Mouse (Mus musculus): ENCODE data around the gene Daw1. TPM values are rescaled to one million over a fixed set of nuclear protein-coding genes. Genes with fewer than 3 reads are reported as not detected.

Gene Daw1
- polyA plus RNA-seq (2012; rRNA removed), result 0.08 TPM in 1 of 2 replicates, not detected in the other

GRCm38 (mm10) chr1:83159603-83160002 is at the start of gene Daw1:
Gene Daw1, plus strand, starts transcription at chr1:83159752.

DNA sequence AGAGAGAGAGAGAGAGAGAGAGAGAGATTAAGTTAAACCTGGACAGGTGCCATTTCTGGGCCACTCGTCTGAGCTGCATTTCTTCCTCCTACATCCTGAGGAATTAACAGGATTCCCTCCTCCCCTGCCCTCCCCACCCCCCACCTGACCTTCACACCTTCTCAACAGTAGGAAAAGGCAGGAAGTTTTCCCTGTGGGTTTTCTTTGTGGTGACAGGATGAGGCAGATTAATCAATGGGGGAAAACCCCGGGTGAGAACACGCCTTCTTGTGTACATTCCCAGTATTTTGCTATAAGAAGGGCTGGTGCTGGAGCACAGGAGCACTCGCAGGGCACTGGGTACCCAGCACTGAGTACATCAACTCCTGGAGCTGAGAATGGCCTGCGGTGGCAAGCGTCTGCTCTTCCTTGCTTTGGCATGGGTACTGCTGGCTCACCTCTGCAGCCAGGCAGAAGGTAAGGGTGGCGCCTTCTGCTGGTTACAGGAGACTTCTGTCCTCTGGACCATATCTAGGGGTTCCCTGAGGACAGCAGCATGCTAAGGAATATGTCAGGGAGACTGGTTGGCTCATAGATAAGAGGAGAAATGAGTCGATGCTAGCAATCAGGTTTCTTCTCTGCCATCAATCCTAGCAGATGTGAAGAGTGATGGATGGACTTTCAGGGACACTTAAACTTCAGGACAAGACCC is 43.0 kb upstream of the Daw1 start, which contains the start of gene Ccl20:
TSS of gene Ccl20 (plus strand) at position 320 of the 691 bp plus-strand sequence.

Other genes starting within 250 kb of the Daw1 start
- 0.90 and 0.91 TPM in 2 replicates for gene A030005L19Rik, start 246.4 kb upstream of the Daw1 start, polyA plus RNA-seq (2012; rRNA removed)
- not detected in 2 replicates for gene A030014E15Rik, start 234.8 kb upstream of the Daw1 start, polyA plus RNA-seq (2012; rRNA removed)
- gene Gm6217, start 228.4 kb upstream of the Daw1 start, polyA plus RNA-seq (2012; rRNA removed), result not detected in 2 replicates
- gene A030003K21Rik, start 216.4 kb upstream of the Daw1 start, polyA plus RNA-seq (2012; rRNA removed), result not detected in 2 replicates
- gene Gm7544, start 203.7 kb upstream of the Daw1 start, polyA plus RNA-seq (2012; rRNA removed), result not detected in 2 replicates
- not detected in 2 replicates for gene Gm47955, start 199.5 kb upstream of the Daw1 start, polyA plus RNA-seq (2012; rRNA removed)
- gene Gm47959, start 159.2 kb upstream of the Daw1 start, polyA plus RNA-seq (2012; rRNA removed), result not detected in 2 replicates
- 0.10 and 0.25 TPM in 2 replicates for gene Slc19a3, start 121.3 kb upstream of the Daw1 start, polyA plus RNA-seq (2012; rRNA removed)
- gene Krtap28-10, start 117.3 kb upstream of the Daw1 start, polyA plus RNA-seq (2012; rRNA removed), result not detected in 2 replicates
- not detected in 2 replicates for gene Gm47969, start 114.8 kb upstream of the Daw1 start, polyA plus RNA-seq (2012; rRNA removed)
- not detected in 2 replicates for gene A030005K14Rik, start 100.4 kb upstream of the Daw1 start, polyA plus RNA-seq (2012; rRNA removed)
- gene Krtap28-13, start 98.8 kb upstream of the Daw1 start, polyA plus RNA-seq (2012; rRNA removed), result not detected in 2 replicates
- gene Ccl20, start 43.0 kb upstream of the Daw1 start, polyA plus RNA-seq (2012; rRNA removed), result 7.9 and 9.1 TPM in 2 replicates
- 0.15 and 0.27 TPM in 2 replicates for gene Sphkap, start 248.4 kb downstream of the Daw1 start, polyA plus RNA-seq (2012; rRNA removed)